Mouse (Mus musculus) retina, adult 2 months (tissue): Measurements from ENCODE around the gene 1600002K03Rik.

Experiments used
- DNase-seq: peaks from one replicate; pipeline ENCODE4 v3.0.0-alpha.2; 2012; ENCODE audit warnings: low read depth, low spot score

The 1600002K03Rik gene

DNA sequence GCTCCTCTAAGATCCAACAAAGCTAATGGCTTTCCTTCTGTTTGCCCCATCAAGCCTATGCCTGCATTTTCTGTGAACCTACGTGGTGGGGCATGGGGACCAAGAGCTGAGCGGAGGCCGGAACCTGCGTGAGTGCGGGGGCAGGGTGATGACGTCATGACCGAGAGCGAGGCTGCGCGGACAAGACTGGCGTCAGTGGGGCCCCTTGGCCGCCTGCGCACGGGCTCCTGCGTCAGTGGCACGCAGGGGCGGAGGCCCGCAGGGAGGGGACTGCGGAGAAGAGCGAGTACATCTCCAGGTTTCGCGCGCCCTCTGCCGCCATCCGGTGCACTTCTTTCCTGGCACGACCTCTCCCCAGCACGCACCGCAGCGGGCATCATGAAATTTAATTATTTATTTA is 31.5 kb upstream of the 1600002K03Rik start:
- DNase-seq, result peak; percentile 81

DNA sequence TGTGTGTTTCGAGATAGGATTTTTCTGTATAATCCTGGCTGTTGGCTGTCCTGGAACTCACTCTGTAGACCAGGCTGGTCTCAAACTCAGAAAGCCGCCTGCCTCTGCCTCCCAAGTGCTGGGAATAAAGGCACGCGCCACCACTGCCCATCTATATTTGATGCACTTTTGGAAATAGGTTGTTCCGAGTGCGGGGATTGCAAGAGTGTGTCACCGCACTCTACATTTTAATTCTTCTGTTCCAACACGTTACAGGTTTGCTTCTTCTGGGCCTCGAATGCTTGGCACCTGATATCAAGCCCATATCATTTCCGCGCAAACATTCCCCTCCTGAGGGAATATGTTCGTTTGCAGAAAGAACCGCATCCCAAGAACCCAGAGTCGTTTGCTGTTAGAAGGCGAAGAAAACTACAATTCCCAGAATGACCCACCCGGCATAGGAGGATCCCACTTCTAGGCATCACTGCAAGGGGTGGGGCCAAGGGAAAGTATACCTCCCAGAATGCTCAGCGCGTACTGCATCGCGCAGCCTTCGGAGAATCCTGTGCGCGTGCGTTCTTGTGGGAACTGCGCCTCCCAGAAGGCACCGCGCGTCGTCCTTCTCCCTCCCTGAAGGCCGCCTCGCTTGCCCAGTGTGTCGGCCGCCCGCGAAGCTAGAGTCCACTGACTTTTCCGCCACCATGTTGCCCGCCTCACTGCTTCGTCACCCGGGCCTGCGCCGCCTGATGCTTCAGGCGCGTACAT is 30.8 kb upstream of the 1600002K03Rik start:
- peak; percentile 96 for DNase-seq

- DNase-seq, result no peak
These were observed 30.2 kb upstream of the 1600002K03Rik start for GRCm38 (mm10) chr10:80142530-80142925.

DNA sequence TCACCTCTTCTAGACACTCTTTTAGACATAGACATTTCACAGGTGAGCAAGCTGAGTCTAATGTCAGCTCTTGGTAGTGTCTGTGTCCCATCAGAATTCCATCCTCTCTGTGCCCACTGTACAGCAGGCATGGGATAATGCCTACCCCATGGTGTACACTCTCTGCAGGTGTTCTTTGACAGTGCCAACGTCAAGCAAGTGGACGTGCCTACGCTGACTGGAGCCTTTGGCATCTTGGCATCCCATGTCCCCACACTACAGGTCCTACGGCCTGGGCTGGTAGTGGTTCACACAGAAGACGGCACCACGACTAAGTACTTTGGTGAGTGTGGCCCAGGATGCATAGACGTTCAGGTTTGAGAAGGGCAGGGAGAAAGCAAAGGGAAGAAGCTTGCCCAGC is 29.1 kb upstream of the 1600002K03Rik start:
- no peak for DNase-seq

GRCm38 (mm10) chr10:80144159-80144558 is 28.6 kb upstream of the 1600002K03Rik start:
- no peak for DNase-seq

DNA sequence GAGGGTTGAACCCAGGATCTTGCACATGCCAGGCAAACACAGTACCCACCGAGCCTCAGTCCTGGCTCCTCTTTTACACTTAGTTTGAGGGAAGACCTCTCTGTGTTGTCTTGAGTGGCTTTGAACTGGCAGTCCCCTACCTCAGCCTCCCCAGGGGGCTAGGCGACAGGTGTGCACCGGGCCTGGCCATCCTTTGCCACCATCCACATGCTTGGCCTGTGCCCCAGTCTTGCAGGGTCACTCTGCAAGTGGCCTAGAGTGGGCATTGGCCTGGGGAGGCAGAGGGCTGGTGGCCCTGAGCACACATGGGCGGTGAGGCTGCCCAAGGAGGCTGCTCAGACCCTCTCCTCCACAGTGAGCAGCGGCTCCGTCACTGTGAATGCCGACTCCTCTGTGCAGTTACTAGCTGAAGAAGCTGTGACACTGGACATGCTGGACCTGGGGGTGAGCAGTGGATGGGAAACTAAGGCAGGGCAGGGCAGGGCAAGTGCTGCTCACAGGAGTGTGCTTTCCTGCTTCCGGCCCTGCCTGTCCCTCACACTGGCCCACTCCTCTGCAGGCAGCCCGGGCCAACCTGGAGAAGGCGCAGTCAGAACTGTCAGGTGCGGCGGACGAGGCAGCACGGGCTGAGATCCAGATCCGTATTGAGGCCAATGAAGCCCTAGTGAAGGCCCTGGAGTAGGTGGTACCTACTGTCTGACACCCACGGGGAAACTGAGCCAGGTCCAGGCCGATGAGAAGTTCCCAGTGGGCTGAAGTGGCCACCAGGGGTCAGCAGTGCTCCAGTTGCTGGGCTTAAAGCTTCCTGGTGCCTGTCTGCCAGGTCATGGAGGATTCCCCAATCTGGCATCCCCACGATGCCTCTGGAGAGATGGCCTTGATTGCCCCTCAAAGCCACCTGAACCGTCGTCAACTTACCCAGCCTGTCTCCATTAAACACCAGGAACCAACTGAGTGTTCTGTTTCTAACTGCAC is 27.6 kb upstream of the 1600002K03Rik start:
- DNase-seq, result no peak

DNA sequence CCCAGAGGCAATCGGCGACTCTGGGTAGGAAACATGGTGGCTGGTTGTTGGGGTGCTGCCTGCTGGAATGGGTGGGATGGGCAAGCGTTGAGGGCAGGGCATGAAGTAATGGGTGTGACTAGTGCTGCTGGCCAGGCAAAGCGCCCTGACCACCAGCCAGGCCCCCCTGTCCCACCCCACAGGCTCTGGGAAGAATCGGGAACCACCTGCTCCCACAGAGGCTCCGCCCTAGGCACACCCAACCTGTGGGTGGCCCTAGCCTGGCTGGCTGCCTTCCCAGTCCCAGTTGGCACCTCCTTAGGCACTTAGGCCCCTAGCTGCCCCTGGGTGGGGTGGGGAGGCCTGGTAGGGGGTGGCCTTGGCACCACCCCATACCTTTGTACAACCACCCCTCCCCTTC is 26.8 kb upstream of the 1600002K03Rik start:
- no peak for DNase-seq

GRCm38 (mm10) chr10:80146568-80147011 is 26.2 kb upstream of the 1600002K03Rik start:
- no peak for DNase-seq

GRCm38 (mm10) chr10:80147146-80147718 is 25.5 kb upstream of the 1600002K03Rik start:
- no peak for DNase-seq

DNA sequence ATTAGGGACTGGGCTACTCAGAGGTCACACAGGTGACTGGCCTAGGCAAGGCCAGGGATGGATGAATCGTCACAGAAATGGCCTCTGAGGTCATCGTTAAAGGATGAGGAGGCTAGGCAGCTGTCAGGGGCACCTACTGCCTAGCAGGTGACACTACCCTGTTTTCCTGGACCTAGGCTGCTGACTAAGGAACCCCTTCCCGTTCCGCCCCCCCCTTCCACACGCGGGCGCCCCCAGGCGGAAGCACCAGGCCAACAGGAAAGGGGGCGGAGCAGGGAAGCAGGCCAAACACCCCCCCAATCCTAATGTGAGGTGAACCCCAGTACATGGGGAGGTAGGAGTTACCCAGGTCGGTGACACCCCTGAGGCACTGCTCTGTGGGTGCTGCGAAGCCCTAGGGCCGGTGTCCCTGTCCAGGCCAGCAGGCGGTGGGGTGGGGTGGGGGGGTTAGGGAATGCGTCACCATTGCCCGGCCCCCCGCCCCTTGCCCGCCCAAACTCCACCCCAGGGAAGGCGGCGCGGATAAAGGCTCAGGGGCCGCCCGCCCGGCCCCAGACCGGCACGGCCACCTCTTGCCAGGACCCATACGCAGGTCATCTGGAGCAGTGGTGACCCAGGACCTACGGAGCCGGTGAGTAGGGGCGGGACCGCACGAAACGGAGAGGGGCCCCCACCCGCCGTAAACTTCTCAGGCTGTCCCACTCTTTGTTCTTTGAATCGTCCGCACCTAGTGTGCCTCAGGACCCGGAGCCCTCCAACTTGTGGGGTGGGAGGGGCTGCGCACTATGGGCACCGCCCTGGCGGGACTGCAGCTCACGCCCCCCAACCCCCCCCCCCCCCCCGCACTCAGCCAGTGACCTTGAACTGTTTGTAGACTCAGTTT is 24.8 kb upstream of the 1600002K03Rik start, which contains the start of gene Midn:
Gene Midn, plus strand, starts transcription at position 554 of the 883 bp plus-strand sequence.
- DNase-seq, result no peak

DNA sequence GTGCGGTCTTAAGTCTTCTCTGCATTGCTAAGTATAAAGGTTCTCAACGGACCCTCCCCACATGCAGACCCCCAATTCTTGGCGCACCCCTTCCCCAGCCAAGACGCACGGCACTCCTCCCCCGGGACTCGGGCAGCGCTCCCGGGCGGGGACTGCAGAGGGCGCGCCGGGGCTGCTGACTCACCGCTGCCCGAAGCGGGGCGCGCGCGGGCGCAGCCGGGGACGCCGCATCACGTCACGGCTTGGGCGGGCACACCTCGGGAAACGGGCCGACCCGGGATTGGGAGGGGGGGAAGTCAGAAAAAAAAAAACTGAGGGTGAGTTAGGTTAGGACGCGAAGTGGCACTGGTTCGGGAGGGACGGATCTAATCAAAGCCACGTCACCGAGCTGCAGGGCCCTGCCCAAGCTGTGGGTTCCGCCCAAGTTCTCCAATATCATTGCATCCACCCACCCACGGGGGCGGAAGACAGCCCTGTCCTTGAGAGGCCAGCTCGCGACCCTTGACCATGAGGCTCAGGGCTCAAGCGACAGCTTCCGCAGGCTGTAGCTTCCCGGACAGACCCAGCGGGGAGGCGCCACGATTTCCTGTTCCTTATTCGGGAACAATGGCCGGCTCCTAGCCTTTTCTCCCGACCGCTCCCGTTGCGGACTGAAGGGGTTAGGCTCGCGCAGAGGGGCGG is 24.0 kb upstream of the 1600002K03Rik start:
- peak; percentile 81 for DNase-seq

DNA sequence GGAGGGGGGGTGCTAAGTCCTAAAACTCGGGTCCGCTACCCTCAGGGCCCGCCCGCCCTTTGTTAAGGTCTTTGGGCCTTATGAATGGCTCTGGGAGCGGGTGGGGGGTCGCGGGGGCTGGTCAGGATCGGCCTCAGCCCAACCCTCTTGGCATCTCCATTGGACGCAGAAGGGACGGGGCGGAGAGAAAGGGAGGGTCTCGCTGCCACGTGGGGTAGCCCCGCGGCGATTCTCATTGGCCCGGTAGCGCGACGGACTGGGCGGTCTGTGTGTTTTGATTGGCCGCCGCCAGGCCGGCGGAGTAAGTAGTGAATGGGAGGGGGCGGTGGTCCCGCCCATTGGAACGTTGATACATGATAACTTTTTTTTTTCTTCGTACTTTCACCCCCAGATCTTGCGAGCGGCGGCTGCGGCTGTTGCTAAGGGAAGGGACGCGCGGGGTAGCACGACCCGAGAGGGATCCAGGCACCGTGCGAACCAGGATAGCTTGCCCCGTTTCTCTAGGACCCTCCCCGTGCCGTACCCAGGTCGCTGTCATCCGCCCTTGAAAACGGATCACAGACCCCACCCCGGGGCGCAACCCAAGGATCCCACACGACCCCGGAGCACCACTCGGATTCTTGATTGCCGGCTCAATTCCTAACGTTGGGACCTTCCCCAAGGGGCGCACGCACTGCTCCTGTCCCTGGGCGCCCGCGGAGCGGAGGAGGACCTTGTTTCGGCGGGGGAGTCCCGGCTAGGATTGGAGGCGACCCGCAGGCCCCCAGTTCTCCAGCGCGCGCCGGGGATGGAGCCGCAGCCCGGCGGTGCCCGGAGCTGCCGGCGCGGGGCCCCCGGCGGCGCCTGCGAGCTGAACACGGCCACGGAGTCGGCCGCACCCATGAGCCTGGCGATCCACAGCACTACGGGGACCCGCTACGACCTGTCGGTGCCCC is 23.2 kb upstream of the 1600002K03Rik start:
- DNase-seq, result peak; percentile 82

- no peak for DNase-seq
These were observed 22.2 kb upstream of the 1600002K03Rik start for GRCm38 (mm10) chr10:80150226-80151210.

DNA sequence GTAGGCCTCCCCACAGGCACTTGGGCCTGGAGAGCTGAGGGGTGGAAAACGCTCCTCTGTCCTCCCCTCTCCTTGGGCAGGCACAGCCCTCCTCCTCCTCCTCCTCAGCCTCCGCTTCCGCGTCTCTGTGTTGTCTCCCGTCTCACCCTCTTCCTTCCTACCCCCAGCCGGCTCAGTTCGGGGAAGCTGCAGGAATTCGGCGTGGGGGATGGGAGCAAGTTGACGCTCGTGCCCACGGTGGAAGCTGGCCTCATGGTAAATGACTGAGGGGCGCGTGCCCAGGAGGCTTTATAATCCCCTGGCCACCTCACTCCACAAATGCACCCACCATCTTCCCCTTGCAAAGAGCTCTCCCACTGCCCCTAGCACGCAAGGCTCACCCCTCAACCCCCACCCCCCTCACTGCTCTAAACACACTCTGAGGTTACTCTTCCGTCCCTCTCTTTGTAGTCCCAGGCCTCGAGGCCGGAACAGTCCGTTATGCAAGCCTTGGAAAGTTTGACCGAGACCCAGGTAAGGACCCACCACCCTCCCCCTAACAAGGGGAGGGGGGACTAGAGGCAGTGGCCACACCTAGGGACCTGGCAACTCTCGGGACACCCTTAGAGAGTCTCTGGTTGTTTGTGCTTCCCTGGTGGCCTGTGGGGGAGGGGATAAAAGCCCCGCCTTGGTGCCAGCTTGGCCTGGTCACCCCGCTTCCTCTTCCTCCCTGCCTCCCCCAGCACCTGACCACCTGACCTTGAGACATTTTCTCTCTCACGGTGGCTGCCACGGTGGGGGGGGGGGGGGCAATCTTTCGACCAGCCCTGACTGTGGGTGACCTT is 21.3 kb upstream of the 1600002K03Rik start:
- DNase-seq, result no peak

DNA sequence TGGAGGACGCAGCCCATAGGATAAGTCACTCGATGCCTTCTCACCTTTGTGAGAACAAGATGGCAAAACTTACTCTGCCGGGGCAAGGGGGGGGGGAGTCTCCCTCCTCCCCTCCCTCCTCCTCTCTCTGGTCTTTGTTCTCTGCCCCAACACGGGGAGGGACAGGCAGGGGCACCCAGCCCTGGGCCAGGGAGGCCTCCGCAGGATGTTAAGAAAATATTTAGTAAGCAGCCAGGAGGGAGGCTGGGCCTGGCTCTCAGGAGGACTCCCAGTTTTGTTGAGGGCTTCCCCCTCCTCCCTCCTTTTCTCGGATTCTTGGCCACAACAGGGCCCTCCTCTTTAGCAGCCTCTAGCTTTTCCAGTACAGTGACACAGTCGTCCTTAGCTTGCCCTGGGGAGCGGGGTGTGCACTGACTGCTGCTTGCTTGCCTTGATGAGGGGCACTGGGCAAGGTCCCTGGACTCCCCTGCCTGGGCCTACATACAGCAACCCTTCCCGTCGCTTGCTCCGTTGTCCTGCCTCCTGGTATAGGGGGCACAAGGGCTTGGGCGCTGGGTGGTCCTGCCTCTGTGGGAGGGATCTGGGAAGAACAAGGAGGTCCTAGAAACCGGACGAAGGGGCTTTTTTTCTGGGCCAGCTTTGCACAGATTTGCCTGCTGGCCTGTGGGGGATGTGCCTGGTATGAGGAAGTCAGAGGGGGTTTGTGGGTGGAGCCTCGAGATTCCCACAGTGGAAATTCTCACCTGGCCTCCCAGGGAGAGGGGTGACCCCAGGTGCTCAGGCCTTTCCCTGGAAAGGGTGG is 20.5 kb upstream of the 1600002K03Rik start:
- DNase-seq, result no peak

DNA sequence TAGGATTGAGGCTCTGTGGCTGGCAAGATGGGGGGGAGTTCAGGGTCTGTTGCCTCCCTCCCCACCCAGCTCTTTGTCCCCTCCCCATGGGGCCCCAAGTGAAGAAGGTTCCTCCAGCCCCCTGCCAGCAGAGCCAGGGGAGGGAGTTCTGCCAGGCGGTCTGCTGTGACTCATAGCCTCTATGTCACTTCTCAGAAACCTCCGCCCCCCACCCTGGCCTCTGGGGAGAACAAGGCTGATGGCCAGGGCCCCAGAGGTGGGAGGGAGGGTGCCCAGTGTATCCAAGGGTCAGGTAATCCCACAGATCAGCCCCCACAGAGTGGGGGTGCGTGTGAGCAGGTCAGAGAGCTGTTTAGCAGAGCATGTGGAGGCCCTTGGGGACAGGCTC is 19.9 kb upstream of the 1600002K03Rik start:
- DNase-seq, result no peak
